Mouse (Mus musculus): Measurements from ENCODE around the gene Supt16.

Supt16 gene

GRCm38 (mm10) chr14:52146540-52146939 is 50.7 kb downstream of the Supt16 start:
- DNase-seq (ENCODE audit: low spot score in 2 of 2) = no peak

DNA sequence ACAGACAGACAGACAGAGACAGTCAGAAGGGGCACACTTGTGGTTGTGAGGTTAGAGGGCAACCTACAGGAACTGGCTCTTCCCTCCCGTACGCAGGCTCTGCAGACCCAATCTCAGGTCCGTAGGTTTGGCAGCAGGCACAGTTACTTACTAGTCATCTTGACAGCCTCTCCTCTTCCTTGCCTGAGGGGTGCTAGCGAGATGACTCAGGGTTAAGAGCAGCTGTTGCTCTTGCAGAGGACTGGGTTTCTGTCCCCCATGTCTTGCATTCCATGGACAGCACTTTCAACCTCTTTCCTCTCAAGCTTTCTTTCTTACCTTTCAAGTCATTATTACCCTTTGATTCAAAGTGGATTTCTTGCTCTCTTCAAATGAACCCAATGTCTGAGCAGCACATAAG is 53.1 kb downstream of the Supt16 start:
- no peak for DNase-seq (ENCODE audit: low spot score in 2 of 2)

GRCm38 (mm10) chr14:52141445-52142127 is 55.6 kb downstream of the Supt16 start:
- DNase-seq (ENCODE audit: low spot score in 2 of 2) = no peak

DNA sequence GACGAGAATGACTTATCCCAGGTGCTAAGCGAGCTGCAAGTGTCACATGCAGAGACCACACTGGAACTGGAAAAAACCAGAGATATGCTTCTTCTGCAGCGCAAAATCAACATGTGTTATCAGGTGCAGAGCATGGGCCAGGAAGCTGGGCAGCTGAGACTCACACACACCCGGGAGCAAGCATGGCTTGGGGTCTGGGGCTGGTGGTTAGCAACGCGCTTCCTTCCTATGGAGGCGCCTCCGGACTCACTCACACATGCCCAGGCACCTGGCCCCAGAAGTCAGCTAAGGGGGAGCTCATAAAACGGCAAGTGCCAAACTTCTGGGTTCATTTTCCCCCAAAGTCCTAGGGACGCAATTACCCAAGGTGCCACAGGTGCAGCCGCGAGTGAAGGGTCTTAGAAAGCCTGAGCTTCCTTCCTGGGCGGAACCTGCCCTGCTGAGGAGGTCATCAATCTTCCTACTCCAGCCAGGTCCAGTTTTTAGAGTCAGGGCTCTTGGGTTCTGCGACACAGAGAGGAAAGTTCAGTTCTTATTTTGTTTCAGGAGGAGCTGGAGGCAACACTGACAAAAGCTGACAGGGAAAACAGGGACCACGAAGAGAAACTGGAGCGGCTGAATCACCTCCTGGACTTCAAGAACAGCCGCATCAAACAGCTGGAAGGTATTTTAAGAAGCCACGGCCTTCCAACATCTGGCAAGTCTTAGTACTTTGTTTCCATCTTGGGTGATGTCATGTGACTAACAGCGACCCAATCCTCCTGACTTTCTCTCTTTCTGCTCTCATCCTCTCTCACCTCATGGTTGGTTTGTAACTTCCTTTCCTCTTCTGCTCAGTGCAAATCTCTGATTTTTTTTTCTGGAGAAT is 56.4 kb downstream of the Supt16 start:
- peak; percentile 45 to 49 for DNase-seq (ENCODE audit: low spot score in 2 of 2)

GRCm38 (mm10) chr14:52133584-52133983 is 63.6 kb downstream of the Supt16 start:
- DNase-seq (ENCODE audit: low spot score in 2 of 2) = peak in 1 of 2 experiments; percentile 20

- no peak for DNase-seq (ENCODE audit: low spot score in 2 of 2)
Measured at GRCm38 (mm10) chr14:52124636-52125035, 72.6 kb downstream of the Supt16 start.

GRCm38 (mm10) chr14:52123918-52124317 is 73.3 kb downstream of the Supt16 start:
- peak; percentile 59 to 67 for DNase-seq (ENCODE audit: low spot score in 2 of 2)

DNA sequence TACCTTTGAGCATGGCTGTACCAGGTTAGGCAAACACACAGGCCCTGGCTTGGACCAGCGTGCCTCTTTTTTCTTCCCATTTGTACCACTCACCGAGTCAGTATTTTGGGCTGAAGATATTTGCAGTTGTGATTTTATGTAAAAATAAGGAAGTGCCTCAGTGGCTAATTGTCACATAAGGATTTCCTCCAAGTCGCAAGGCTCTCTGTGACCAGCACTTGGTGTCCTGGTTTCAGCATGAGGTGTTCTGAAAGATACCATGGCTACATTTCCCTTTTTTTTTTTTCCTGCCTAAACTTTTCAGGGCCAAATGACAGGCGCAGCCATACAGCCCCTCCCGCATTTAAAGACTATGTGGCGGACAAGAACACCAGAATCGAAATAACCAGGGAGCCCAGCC is 77.0 kb downstream of the Supt16 start:
- no peak for DNase-seq (ENCODE audit: low spot score in 2 of 2)

DNA sequence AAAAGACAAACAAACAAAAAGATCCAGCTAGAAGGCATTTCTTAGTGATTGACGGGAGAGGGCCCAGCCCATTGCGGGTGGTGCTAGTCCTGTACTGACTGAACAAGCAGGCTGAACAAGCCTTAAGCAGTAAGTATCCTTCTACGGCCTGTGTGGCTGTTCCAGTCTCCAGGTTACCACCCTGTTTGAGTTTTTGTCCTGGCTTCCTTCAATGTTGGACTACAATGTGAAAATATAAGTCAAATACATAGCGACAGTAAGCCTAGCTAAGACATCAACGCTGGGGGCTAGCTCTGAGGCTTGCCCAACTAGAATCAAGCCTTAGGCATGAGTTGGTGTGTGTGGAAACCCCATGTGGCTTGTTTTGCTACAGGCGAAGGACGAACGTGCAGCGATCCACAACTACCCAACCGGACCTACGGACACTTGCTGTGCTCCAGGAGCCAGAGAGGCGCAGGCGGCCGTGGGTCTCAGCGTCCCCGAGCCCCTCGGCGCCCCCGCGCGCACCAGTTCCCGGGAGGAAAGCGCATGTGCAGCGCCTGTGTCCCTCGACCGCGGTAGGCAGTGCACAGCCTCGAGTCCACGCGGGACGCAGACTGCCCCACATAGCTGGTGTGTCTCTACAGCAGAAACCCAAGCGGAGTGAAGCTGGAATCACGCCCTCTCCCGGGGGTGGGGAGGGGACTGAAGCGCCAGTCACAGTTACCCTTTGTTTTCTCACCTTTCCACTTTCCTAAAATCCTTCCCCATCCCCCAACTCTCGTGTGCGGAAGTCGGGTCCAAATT is 78.2 kb downstream of the Supt16 start:
- DNase-seq (ENCODE audit: low spot score in 2 of 2) = no peak

- no peak for DNase-seq (ENCODE audit: low spot score in 2 of 2)
Measured at GRCm38 (mm10) chr14:52118456-52118822, 78.8 kb downstream of the Supt16 start.

DNA sequence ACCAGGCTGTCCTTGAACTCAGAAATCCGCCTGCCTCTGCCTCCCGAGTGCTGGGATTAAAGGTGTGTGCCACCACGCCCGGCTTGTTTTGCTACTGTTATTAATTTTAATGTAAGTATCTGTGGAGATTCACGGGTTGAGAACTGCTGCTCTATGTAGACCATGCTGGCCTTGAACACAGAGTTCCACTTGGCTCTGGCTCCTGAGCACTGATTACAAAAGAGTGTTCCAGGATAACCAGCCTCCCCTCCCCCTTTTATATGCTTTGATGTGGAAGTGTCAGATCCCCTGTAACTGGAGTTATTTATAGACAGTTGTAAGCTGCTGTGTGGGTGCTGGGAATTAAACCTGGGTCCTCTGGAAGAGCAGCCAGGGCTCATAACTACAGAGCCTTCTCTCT is 80.0 kb downstream of the Supt16 start:
- no peak for DNase-seq (ENCODE audit: low spot score in 2 of 2)

GRCm38 (mm10) chr14:52114101-52114500 is 83.1 kb downstream of the Supt16 start:
- DNase-seq (ENCODE audit: low spot score in 2 of 2) = no peak
